Mouse (Mus musculus): ENCODE results near the gene Ctf2.

DNA sequence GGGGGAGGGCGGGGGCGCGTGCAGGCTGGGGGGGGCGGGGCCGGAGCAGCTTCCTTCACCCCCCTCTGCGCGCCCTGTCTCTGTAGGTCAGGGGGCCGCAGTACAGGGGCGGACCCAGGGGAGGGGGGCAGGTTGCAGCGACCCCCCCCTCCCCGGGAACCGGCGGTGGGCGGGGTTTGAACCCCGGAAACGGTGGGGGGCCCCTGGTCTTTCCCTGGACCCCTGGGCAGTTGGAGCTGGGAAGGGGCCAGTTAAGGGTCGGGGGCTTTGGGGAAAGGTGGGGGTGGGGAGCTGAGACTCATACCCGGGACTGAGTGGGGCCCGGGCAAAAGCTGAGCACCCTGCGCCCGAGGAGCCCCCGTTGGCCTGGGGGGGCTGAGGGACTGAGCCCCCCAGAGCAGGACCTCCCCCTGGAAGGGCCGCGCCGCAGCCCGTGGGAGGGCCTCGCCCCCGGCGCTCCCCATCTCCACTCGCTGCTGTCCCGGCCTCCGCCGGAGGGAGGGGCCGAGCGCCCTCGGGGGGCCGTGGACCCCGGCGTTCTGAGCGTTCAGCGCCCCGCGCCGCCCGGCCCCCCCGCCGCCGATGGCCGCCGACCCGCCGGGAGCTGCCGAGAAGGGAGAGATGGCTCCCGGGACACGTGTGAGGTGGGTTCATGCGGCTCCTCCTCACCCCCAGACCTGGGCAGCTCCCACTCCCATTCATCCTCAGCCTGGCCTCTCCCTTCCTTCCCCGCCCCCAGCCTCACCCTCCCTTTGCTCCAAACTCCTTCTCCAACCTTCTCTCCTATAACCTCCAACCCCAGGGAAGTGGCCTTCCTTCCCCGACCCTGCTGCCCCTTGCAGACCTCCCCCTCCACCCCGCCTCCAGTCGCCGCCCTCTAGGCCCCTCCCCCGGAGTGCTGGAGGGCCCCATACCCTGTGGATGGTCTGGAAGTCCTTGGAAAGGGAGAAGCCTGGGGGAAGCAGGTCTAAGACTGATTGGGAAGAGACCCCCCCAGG is 14.8 kb upstream of the Ctf2 start:
- TF ChIP-seq CTCF (conservative IDR thresholded peaks at IDR 0.05; ENCODE audit: insufficient read depth, insufficient read length, low read depth, low read length) (no peak), POLR2A (IDR thresholded peaks at IDR 0.05; ENCODE audit: low read depth, low read length) (no peak)

Measured in kidney, adult 2 months (tissue).